Mouse (Mus musculus) gastrocnemius, adult 2 months (tissue): Measurements from ENCODE around the gene Gm11985. TPM values are rescaled to one million over a fixed set of nuclear protein-coding genes. Genes with fewer than 3 reads are reported as not detected.

ENCODE experiments used
- DNase-seq: peaks from one replicate; pipeline ENCODE4 v3.0.0; 2022
- H3K27ac ChIP-seq: fragments of 200-600 bp; 2 replicates; pipeline ENCODE4 v1.8.1; 2022; ENCODE audit warnings: mild to moderate bottlenecking
- H3K4me3 ChIP-seq: fragments of 200-600 bp; 2 replicates; pipeline ENCODE4 v1.8.1; 2022; ENCODE audit warnings: mild to moderate bottlenecking, moderate library complexity
- CTCF ChIP-seq: fragments of 200-600 bp; IDR thresholded peaks from 2 replicates; pipeline ENCODE4 v1.8.1; 2022; ENCODE audit warnings: antibody characterized with exemption, mild to moderate bottlenecking, moderate library complexity
- intact Hi-C: fragments of 180-260 bp; cut with DNase I; formaldehyde crosslinking; loops from one replicate; pipeline ENCODE4 v1.15.1; 2025
- total RNA-seq, 2 experiments: library from RNA; stranded (reverse); gene quantifications; 2 replicates each; pipeline ENCODE4 v1.2.3; 2021

The Gm11985 gene
- total RNA-seq, 2 experiments from 2014 or later, result not detected

DNA sequence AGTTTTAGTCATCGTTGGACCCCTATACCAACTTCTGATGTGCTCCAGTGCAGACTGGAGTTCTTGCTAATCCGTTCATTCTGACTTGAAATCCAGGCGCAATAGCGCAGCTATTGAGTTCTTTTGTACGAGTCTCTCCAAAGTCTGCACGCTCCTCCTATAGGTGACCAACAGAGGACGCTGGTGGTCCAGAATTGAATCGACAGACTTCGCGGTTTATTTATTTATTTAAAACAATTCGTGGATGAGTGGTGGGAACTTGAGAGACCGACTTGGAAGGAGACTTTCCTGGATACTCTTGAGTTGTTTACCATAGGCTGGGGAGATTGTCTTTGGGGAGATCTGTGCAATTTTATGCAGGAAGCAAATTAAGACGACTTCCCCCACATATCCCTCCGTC is 26.4 kb upstream of the Gm11985 start:
- DNase-seq, result peak; percentile 54

DNA sequence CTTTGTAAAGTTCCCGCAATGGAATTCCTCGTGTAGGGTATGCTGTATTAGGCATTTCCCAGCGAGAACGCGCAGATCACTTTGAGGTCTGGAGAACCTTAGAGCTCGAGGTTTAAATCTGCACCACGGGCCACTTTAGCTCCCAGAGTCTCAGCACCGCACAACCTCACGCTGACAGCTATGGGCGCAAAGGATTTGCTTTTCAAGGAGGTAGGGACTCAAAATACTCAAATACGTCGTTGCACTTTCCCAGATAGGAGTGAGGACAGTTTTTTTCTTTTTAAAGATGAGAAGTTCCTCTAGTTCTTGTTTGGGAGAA is 25.9 kb upstream of the Gm11985 start:
- no peak for TF ChIP-seq CTCF
- no peak for DNase-seq
- H3K4me3 ChIP-seq, result peak overlapping the region; percentile 82
- intact Hi-C loops, result loop anchor here (2.0 to 10.0 kb wide), 3 partner anchors 353 to 1310 kb away; no protein-coding TSS in a partner anchor
- peak overlapping the region; percentile 70; the same call in 1 of the 2 replicates for H3K27ac ChIP-seq

More for the DNA sequence above, 26.4 kb upstream of the Gm11985 start:
- Histone ChIP-seq H3K4me3 (peak overlapping the region; percentile 82), H3K27ac (no peak overlapping the region)
- intact Hi-C loops, result loop anchor here (2.0 to 10.0 kb wide), 3 partner anchors 353 to 1310 kb away; no protein-coding TSS in a partner anchor
- TF ChIP-seq CTCF, result peak; percentile 81

DNA sequence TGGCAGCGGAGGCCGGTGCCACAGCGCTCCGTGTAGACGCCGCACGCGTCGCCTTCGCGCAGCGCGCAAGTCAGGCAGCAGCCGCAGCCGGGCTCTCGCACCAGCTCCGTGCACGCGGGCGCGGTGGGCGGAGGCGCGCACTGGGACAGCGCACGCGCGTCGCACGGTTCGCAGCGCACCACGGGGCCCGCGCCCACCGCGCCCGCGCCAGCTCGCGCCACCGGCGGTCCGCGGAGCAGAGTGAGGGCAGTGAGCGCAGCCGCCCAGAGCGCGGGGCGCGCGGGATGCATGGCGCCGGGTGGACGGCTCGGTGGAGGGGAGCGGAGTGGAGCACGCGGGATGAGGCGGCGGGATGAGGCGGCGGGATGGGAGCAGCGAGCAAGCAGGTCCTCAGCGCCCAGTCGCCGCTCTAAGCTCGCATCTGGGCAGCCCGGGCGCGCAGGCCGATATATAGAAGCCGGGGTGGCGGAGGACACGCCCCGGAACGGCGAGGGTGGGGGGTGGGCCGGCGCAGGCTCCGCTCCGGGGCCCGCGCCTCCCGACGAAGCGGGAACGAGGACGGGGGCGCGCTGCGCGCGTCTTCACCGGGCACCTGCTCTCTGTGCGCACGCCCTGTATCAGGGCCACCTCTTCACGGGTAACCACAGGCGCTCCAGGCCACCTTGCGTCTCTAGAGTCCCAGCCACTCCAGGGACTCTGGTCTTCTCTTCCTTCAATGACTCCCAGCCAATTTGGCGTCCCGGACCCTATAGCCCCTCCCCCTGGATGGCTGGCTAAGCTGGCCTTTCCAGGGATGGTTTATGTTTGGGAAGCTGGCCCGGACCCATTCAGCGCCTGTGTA is 25.4 kb upstream of the Gm11985 start, which contains the start of gene Igfbp3:
Gene Igfbp3, minus strand, starts transcription at position 423 of the 841 bp plus-strand sequence.
- Histone ChIP-seq H3K4me3 (peak within 1 kb of the TSS; percentile 82), H3K27ac (peak within 1 kb of the TSS; percentile 74)
- DNase-seq, result peak; percentile 74
- TF ChIP-seq CTCF, result no peak
- intact Hi-C loops, result loop anchor here (2.0 to 10.0 kb wide), 3 partner anchors 354 to 1311 kb away; no protein-coding TSS in a partner anchor

DNA sequence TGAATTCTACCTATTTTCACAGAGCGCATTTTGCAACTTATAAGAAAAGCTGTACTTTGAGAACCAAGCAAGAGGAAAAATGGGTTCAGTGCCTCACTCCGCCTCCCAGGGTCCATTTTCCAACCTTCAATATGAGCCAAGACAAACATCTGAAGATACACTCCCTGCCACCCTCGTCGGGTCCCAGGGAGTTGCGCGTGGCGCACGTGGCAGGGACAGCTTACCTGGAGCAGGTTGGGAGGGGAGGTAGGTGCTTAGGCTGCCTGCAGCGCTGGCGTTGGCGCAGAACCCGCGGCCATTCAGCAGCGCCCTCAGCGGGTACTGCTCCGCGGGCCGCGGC is 24.8 kb upstream of the Gm11985 start:
- H3K27ac ChIP-seq, result peak overlapping the region; percentile 74
- no peak for TF ChIP-seq CTCF
- peak overlapping the region; percentile 82 for H3K4me3 ChIP-seq
- intact Hi-C loops, result loop anchor here (5.0 to 10.0 kb wide), 2 partner anchors 354 to 1312 kb away; no protein-coding TSS in a partner anchor
- DNase-seq, result no peak

DNA sequence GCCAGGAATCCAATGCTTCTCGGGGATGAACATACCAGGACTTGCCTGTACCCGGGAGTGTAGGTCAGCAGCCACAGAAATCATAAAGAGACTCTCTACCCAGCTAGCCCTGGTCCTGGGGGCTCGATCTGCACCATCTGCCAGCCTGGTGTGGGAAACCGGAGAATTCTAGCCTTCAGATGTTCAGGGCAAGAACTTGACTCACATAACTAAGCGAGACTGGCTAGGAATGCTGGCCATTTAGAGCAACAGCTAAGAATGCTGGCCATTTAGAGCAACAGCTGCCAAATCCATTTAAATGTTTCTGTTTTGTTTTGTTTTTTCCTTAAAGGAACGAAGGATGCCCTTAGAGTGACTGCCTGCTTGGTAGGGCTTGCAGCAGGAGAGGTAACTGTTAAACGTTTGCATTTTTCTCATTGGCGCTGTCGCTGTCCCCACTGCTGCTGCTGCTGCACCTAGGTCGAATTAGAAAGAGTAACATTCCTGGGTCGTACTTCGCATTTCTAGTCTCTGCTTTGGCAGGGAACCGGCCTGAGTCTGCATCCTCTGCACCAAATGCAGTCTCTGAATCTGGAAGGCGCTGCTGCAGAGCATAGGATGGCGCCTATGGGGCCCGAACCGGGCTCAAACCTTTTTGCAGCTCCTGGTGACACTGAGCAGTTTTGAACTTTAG is 23.9 kb upstream of the Gm11985 start:
- no peak for TF ChIP-seq CTCF
- Histone ChIP-seq H3K27ac (peak overlapping the region; percentile 6; the same call in 1 of the 2 replicates), H3K4me3 (peak overlapping the region; percentile 82)
- intact Hi-C loops, result loop anchor here (5.0 to 10.0 kb wide), 2 partner anchors 355 to 1313 kb away; no protein-coding TSS in a partner anchor
- DNase-seq, result no peak

DNA sequence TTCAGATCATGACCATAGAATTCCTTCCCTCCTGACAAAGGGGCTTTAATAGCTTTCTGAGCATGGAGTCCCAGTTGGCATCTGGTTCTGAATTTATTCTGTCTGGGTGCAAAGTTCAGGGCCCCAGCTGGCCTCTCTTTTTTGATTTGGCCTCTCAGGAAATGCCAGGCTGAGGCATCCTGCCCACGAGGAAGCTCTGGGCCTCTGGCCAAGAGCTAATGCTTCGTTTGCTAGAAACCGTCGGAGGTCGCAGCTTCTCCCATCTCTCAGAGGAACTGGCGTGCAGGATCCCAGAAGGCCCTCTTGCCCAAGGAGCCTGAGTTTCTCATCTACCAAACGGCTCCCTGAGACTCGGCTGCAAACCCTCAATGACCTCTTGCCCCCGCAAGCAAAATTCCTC is 22.8 kb upstream of the Gm11985 start:
- Histone ChIP-seq H3K27ac (peak overlapping the region; percentile 35), H3K4me3 (peak overlapping the region; percentile 82)
- no peak for DNase-seq
- no peak for TF ChIP-seq CTCF
- intact Hi-C loops, result loop anchor here (5.0 to 10.0 kb wide), 2 partner anchors 356 to 1314 kb away; no protein-coding TSS in a partner anchor

DNA sequence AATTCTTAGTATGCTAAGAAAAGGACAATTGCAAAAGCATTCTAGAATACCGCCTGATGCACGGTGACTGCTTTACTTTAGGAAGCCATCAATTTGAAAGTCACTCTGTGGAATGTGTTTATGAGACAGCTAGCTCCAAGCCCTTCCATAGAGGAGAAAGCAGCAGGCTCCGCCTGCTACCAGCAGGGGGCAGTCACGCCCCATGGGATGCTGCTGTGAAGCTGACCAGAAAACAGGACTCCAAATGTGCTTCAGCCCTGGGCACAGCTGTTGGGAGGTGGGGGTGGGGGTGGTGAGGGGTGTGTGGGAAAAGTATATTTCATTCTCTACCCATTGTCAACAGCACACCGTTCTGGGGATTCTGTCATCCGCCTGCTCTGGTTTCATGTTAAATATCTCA is 22.0 kb upstream of the Gm11985 start:
- peak; percentile 87 for TF ChIP-seq CTCF
- Histone ChIP-seq H3K4me3 (peak overlapping the region; percentile 82), H3K27ac (no peak overlapping the region)
- intact Hi-C loops, result loop anchor here (5.0 to 10.0 kb wide), 2 partner anchors 357 to 1314 kb away; no protein-coding TSS in a partner anchor
- DNase-seq, result peak; percentile 85

DNA sequence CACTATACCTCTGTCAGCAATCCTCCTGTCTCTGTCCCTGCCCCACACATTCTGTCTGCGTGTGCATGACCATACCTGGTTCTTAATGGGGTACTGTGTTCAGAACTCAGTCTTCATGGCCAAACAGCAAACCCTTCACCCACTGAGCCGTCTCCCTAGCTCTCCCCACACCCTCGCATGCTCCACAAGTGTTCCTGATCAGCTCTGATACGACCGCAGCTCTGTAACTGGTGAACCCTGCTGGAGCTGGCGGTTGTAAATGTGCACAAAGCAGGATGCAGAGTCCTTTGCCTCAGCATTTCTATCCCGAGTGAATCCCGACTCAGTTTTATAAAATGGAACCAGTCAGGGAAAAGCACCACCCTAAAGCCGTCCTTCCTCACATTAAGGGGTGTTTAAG is 15.5 kb upstream of the Gm11985 start:
- no peak for TF ChIP-seq CTCF
- Histone ChIP-seq H3K4me3 (no peak overlapping the region), H3K27ac (no peak overlapping the region)
- no peak for DNase-seq
- intact Hi-C loops, result no loop called here

DNA sequence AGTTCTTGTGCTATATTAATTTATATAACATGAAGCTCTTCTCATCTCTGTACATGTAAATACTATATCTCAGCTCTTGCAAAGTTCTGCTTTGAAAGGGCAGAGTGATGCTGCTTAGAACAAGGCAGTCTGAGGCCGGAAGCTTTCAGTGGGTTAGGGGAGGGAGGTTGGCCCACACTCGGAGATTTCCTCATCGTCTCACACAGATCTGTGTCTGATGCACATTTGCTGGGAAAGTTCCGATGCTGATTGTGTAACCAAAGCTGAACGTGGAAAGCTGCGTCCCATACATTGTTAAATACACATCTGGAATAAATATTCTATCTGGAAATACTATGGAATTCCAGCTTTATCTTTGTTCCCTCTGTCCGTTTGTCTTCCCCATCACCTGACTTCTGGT is 13.8 kb upstream of the Gm11985 start:
- no peak for DNase-seq
- TF ChIP-seq CTCF, result no peak
- no peak overlapping the region for H3K4me3 ChIP-seq
- intact Hi-C loops, result no loop called here
- no peak overlapping the region for H3K27ac ChIP-seq

DNA sequence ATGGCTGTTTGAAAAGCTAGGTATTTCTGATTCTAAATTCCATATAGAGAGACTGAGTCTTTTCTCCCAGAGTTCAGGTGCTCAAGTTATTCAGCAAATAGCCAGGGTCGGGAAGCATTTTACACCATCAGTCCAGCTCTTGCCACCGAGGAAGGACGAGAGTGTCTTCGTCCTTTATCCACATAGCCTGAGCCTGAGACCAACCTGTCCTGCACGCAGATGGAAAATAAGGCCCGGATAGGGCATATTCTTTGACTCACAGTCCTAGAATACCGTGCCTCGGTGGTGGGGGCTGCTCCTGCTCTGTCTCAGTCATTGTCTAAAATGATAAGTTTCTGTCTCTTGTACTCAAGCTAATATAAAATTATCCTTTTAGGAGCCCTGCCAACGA is 12.0 kb upstream of the Gm11985 start:
- TF ChIP-seq CTCF, result no peak
- no peak overlapping the region for H3K27ac ChIP-seq
- no peak overlapping the region for H3K4me3 ChIP-seq
- DNase-seq, result no peak
- intact Hi-C loops, result loop anchor here (2.0 kb wide), 1 partner anchor 1204 kb away; no protein-coding TSS in a partner anchor

DNA sequence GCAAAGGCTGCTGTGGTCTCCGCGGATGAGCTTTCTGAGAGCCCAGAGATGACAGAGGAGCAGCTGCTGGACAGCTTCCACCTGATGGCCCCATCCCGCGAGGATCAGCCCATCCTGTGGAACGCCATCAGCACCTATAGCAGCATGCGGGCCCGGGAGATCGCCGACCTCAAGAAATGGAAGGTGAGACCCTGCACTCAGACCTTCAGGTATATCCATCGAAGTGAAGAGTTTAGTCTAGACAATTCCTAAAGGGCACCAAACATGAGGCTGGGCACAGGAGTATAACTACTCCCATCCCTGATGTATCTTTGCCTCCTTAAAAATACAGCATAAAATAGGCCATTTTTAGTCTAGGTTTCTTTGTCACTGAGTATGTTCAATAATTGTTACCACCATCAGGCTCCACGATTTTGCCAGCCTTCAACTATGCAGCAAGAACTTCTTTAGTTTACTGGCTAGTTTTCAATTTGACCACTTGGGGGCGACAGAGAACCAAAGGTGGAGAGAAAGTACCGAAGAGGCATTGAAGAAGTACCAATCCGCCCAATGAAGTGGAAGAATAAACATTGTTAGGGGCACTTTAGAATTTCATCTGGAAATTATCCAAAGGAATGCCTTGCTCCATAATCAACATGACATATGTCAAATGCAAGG is 11.5 kb upstream of the Gm11985 start:
- no peak overlapping the region for H3K4me3 ChIP-seq
- peak; percentile 87 for TF ChIP-seq CTCF
- H3K27ac ChIP-seq, result no peak overlapping the region
- intact Hi-C loops, result loop anchor here (2.0 kb wide), 1 partner anchor 1205 kb away; no protein-coding TSS in a partner anchor
- DNase-seq, result peak; percentile 46

DNA sequence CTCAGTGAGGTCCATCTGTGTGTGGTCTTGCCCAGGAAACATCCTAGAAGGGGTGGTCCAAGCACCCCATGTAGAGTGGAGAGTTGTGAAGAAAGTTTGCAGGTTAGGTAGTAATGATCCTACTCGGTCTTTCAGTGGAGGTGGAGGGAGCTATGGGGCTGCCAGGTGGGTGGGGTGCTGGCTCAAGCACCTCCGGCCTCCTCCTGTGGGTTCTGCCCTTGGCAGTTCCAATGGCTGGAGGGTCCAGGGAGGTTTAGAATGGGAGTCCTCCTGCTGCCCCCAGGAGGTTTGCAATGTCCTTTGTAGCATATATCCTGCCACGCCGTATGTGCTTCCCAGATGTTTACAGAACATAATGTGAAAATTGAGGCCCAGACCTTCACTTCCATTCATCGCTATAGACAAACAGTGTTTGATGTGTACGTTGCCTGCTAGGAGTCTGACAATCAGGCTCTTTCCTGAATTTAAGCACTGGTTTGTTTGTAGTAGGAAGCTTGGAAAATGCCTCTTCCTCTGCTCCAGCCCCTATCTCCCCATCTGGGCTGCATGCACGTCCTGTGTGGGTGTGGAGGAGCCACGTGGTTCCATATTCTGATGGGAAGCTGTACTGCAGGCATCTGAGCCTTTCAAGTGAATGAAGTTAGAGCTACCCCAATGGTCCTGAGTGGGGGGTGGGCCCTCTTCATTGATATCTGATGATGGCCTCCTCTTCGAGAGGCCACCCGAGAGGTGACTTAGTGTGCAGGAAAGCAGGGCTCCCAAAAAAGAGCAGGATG is 10.3 kb upstream of the Gm11985 start:
- intact Hi-C loops, result no loop called here
- no peak for DNase-seq
- Histone ChIP-seq H3K4me3 (no peak overlapping the region), H3K27ac (no peak overlapping the region)
- TF ChIP-seq CTCF, result no peak
